Mouse (Mus musculus) forebrain, embryonic 10.5 days (tissue): ENCODE data around the gene Aamp. TPM values are rescaled to one million over a fixed set of nuclear protein-coding genes. Genes with fewer than 3 reads are reported as not detected.
"Not testable (repeated sequence)": the region's sequence is repeated elsewhere in the genome, so short reads cannot be mapped to it uniquely, and the experiment has no call there.

Source experiments
- DNase-seq: peaks from one replicate; pipeline ENCODE4 v3.0.0-alpha.2; 2017; ENCODE audit warnings: low spot score; ENCODE audit errors: extremely low spot score
- H3K27ac ChIP-seq: fragments of 300-500 bp; sonication (generic); 2 replicates; pipeline ENCODE4 v1.5.1; 2016; ENCODE audit warnings: mild to moderate bottlenecking
- H3K27me3 ChIP-seq: fragments of 300-500 bp; sonication (generic); 2 replicates; pipeline ENCODE4 v1.6.1; 2016; ENCODE audit warnings: mild to moderate bottlenecking; ENCODE audit not compliant: poor library complexity, severe bottlenecking
- H3K36me3 ChIP-seq: fragments of 300-500 bp; sonication (generic); replicated peaks from 2 replicates; pipeline ENCODE4 v1.6.1; 2016; ENCODE audit warnings: mild to moderate bottlenecking, moderate library complexity
- H3K4me1 ChIP-seq: fragments of 300-500 bp; sonication (generic); 2 replicates; pipeline ENCODE4 v1.6.1; 2016
- H3K4me3 ChIP-seq: fragments of 300-500 bp; sonication (generic); 2 replicates; pipeline ENCODE4 v1.5.1; 2016; ENCODE audit warnings: mild to moderate bottlenecking, moderate library complexity
- H3K9me3 ChIP-seq: fragments of 300-500 bp; sonication (generic); 2 replicates; pipeline ENCODE4 v1.6.1; 2016; ENCODE audit warnings: mild to moderate bottlenecking, moderate library complexity
- whole genome bisulfite sequencing: fragments of 180-500 bp; shearing (Covaris S2); methylation state at CpG from one replicate; pipeline ENCODE4 v1.1.7; 2016; 5-methylcytosine and 5-hydroxymethylcytosine counted together
- polyA plus RNA-seq: library from polyadenylated mRNA; unstranded; fragments of >200 nt; fragmentation: Nextera tagmentation; extraction: Ambion mirVana; gene quantifications from 2 replicates; pipeline ENCODE4 v1.2.1, GENCODE M21; 2016

Aamp gene
- polyA plus RNA-seq: 245 and 246 TPM in 2 replicates

GRCm38 (mm10) chr1:74284543-74285160 lies at the start of gene Aamp, which contains the start of gene Pnkd:
Gene Aamp (minus strand): TSS chr1:74284738.
Gene Pnkd (plus strand): TSS chr1:74284930.
- H3K36me3 ChIP-seq: peaks cover 52% of the 10 kb centered on the region
- peaks cover 29% of the 10 kb centered on the region for H3K4me1 ChIP-seq
- H3K27me3 ChIP-seq: no peaks in the 10 kb centered on the region
- WGBS: under 1% methylated on average over 56 of the region's 56 CpGs
- peak within 1 kb of the TSS; percentile 83 for H3K4me3 ChIP-seq
- peak within 1 kb of the TSS; percentile 87 for H3K27ac ChIP-seq
- no peaks in the 10 kb centered on the region for H3K9me3 ChIP-seq
- peak; percentile 100 for DNase-seq

GRCm38 (mm10) chr1:74332930-74333329 lies 48.4 kb upstream of the Aamp start:
- WGBS: 2% methylated on average over 9 of the region's 9 CpGs
- Histone ChIP-seq H3K27ac (peak overlapping the region; percentile 86), H3K27me3 (0 out of 2 replicates have a peak, but pooled peaks cover 3% of the 10 kb centered on the region), H3K4me1 (peaks cover 51% of the 10 kb centered on the region), H3K4me3 (peak overlapping the region; percentile 60), H3K36me3 (0 out of 2 replicates have a peak, but pooled peaks cover 4% of the 10 kb centered on the region), H3K9me3 (no peaks in the 10 kb centered on the region)
- DNase-seq: no peak

GRCm38 (mm10) chr1:74332241-74332763 lies 47.8 kb upstream of the Aamp start:
- Histone ChIP-seq H3K27ac (peak overlapping the region; percentile 86), H3K4me3 (peak overlapping the region; percentile 60), H3K27me3 (0 out of 2 replicates have a peak, but pooled peaks cover 3% of the 10 kb centered on the region), H3K4me1 (peaks cover 51% of the 10 kb centered on the region), H3K36me3 (0 out of 2 replicates have a peak, but pooled peaks cover 4% of the 10 kb centered on the region), H3K9me3 (no peaks in the 10 kb centered on the region)
- WGBS: under 1% methylated on average over 36 of the region's 36 CpGs
- peak; percentile 93 for DNase-seq

DNA sequence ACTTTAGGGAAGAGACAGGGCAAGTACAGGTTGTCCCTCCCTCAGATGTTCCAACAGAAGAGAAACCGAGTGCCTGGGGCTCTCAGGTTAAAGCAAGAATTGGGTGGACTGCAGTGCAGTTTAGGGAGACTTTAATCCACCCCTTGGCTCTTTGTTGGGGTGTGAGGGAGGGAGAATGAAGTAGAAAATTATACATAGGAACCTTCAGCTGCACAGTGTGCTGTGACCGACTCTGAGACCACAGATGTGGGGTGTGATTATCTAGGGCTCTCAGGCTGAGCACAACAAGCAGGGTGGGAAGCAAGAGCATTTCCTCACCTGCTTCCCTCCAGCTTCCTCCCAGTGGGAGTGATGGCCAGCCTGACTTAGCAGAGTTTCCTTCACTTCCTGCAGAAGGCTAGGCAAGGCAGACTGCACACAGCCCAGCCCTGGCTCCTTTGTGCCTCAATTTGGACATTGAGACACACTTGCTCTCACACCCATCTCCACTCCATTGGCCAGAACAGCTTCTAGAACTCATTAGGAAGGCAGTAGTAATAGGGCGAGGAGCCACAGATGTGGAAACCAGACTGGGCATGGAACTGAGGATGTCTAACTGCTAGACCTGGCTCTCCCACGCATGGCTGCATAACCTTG lies 46.6 kb upstream of the Aamp start:
- 0 out of 2 replicates have a peak overlapping the region, but pooled peaks have one; percentile 30 for H3K27ac ChIP-seq
- DNase-seq: no peak
- H3K4me1 ChIP-seq: peaks cover 51% of the 10 kb centered on the region
- H3K4me3 ChIP-seq: no peak overlapping the region
- H3K27me3 ChIP-seq: 0 out of 2 replicates have a peak, but pooled peaks cover 3% of the 10 kb centered on the region
- H3K9me3 ChIP-seq: no peaks in the 10 kb centered on the region
- WGBS: 83% methylated on average over 4 of the region's 4 CpGs
- H3K36me3 ChIP-seq: 0 out of 2 replicates have a peak, but pooled peaks cover under 1% of the 10 kb centered on the region

GRCm38 (mm10) chr1:74329899-74330431 lies 45.4 kb upstream of the Aamp start:
- no peaks in the 10 kb centered on the region for H3K36me3 ChIP-seq
- peaks cover 45% of the 10 kb centered on the region for H3K4me1 ChIP-seq

GRCm38 (mm10) chr1:74326916-74327315 lies 42.4 kb upstream of the Aamp start:
- H3K4me1 ChIP-seq: peaks cover 19% of the 10 kb centered on the region
- H3K27me3 ChIP-seq, H3K27ac ChIP-seq, H3K4me3 ChIP-seq, H3K9me3 ChIP-seq, DNase-seq, H3K36me3 ChIP-seq: not testable (repeated sequence)
- WGBS: 72% methylated on average over 2 of the region's 2 CpGs

More at GRCm38 (mm10) chr1:74329899-74330431, 45.4 kb upstream of the Aamp start:
- Histone ChIP-seq H3K9me3 (no peaks in the 10 kb centered on the region), H3K27me3 (0 out of 2 replicates have a peak, but pooled peaks cover 3% of the 10 kb centered on the region), H3K4me3 (no peak overlapping the region), H3K27ac (no peak overlapping the region)
- 89% methylated on average over 7 of the region's 7 CpGs for WGBS
- no peak for DNase-seq

GRCm38 (mm10) chr1:74321396-74321795 lies 36.9 kb upstream of the Aamp start:
- H3K27ac ChIP-seq: no peak overlapping the region
- H3K4me1 ChIP-seq: no peaks in the 10 kb centered on the region
- H3K9me3 ChIP-seq: no peaks in the 10 kb centered on the region
- 86% methylated on average over 3 of the region's 3 CpGs for WGBS
- no peaks in the 10 kb centered on the region for H3K27me3 ChIP-seq
- no peak overlapping the region for H3K4me3 ChIP-seq
- DNase-seq: no peak
- no peaks in the 10 kb centered on the region for H3K36me3 ChIP-seq

DNA sequence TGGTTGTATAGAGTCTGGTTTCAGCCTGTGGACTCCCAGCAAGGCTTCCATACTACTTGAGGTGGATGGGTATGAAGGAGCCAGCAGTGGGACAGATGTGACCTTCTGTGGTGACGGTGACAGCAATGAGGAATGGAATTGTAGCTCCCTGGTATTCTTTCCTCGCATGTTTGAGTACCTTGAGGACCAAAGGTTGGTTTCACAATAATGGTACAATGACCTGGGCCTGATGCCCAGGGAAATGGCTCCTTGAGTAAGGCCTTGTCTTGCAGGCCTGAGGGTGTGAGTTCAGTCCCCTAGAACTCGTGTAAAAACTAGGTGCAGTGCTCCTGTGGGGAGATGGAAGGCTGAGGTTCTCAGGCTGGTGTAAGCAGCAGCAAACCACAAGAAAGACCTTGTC lies 34.2 kb upstream of the Aamp start:
- Histone ChIP-seq H3K27ac (no peak overlapping the region), H3K4me1 (no peaks in the 10 kb centered on the region), H3K27me3 (no peaks in the 10 kb centered on the region), H3K4me3 (no peak overlapping the region), H3K9me3 (no peaks in the 10 kb centered on the region), H3K36me3 (no peaks in the 10 kb centered on the region)
- 88% methylated on average over 3 of the region's 3 CpGs for WGBS
- no peak for DNase-seq

DNA sequence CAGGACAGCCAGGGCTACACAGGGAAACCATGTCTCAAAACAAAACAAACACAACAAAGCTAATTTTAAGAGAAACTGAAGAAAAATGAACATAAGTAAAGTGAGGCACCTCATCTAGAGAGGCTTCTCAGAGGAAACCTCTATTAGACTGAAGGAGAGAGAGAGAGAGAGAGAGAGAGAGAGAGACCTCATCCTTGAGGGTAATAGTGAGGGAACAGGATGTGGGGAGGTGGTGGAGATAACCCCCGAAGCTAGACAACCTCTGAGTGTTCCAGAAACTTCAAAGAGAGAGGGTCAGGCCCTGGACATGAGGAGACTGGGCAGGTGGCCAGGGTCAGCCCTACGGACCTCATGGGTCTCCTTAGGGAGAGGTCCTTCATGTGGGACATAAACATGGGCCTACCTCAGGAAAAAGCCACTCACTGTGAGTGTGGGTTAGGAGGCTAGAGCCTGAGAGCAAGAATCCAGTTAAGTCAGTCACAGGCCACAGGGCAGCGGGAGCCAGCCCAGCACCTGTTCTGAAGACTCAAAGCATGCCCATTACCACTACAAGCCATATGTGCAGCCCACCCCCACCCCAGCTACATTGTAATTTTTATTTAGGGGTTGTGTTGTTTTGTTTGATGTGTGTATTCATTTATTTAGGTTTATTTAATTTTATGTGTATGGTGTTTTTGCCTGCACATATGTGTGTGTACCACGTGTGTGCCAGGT lies 31.7 kb upstream of the Aamp start:
- H3K36me3 ChIP-seq: no peaks in the 10 kb centered on the region
- H3K4me3 ChIP-seq: no peak overlapping the region
- 83% methylated on average over 4 of the region's 4 CpGs for WGBS
- no peak for DNase-seq
- no peaks in the 10 kb centered on the region for H3K4me1 ChIP-seq
- no peak overlapping the region for H3K27ac ChIP-seq
- H3K9me3 ChIP-seq: no peaks in the 10 kb centered on the region
- H3K27me3 ChIP-seq: no peaks in the 10 kb centered on the region

DNA sequence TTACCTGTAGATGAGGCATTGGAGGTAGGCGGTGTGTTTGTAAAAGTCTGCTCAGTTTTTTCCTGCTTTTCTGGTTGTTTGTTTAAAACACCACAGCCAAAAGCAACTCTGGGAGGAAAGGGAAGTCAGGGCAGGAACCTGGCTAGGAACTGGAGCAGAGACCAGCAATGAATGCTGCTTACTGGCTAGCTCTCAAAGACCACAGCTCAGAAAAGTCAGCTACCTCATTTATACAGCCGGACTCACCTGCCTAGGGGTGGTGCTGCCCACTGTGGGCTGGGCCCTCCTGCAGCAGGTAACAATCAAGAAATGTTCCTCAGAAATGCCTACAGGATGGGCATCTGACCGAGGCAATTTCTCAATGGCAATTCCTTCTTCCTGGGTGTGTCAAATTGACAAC lies 30.3 kb upstream of the Aamp start:
- Histone ChIP-seq H3K9me3 (no peaks in the 10 kb centered on the region), H3K27me3 (no peaks in the 10 kb centered on the region), H3K4me3 (no peak overlapping the region), H3K4me1 (0 out of 2 replicates have a peak, but pooled peaks cover 3% of the 10 kb centered on the region), H3K36me3 (no peaks in the 10 kb centered on the region), H3K27ac (no peak overlapping the region)
- WGBS: 92% methylated on average over 3 of the region's 3 CpGs
- DNase-seq: no peak

- Histone ChIP-seq H3K36me3 (no peaks in the 10 kb centered on the region), H3K4me1 (0 out of 2 replicates have a peak, but pooled peaks cover 4% of the 10 kb centered on the region), H3K4me3 (no peak overlapping the region), H3K9me3 (no peaks in the 10 kb centered on the region), H3K27ac (no peak overlapping the region), H3K27me3 (no peaks in the 10 kb centered on the region)
- 8% methylated on average over 3 of the region's 3 CpGs for WGBS
- DNase-seq: peak; percentile 39
These were observed 28.6 kb upstream of the Aamp start for GRCm38 (mm10) chr1:74313049-74313692.

DNA sequence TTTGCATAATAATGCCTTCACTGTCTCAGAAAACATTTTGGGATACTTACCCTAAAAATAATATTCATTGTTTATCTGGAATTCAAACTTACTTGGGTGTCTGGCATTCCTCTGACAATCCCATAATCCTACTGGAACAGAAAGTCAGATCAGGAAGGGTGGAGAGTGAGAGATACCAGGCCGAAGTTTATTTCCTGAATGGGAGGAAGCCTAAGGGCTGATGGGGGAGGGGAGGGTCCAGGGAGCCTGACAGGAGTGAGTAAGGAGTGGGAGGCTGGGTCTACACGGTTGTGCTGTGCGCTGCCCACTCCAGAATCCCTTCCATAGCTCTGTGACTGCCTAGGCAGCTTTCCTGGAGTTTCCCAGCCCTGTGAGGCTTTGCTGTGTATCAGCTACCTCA lies 25.2 kb upstream of the Aamp start:
- H3K9me3 ChIP-seq: no peaks in the 10 kb centered on the region
- no peak overlapping the region for H3K27ac ChIP-seq
- H3K4me1 ChIP-seq: 0 out of 2 replicates have a peak, but pooled peaks cover 4% of the 10 kb centered on the region
- WGBS: 57% methylated on average over 3 of the region's 3 CpGs
- H3K4me3 ChIP-seq: no peak overlapping the region
- peaks cover 8% of the 10 kb centered on the region; the same call in 1 of the 2 replicates for H3K27me3 ChIP-seq
- DNase-seq: no peak
- H3K36me3 ChIP-seq: no peaks in the 10 kb centered on the region
